Mouse (Mus musculus) adrenal gland, adult 18-20 months (tissue): ENCODE data around the gene Rassf1. TPM values are rescaled to one million over a fixed set of nuclear protein-coding genes. Genes with fewer than 3 reads are reported as not detected.

Source experiments
- DNase-seq, 2 experiments: peaks; one replicate each; pipeline ENCODE4 v3.0.0; 2021 to 2022; ENCODE audit warnings: low spot score in 2 of 2
- total RNA-seq, 2 experiments: library from RNA; stranded (reverse); gene quantifications; 1 replicate in 1 of 2; 2 replicates in 1 of 2; pipeline ENCODE4 v1.2.3; 2021

Rassf1 gene
- total RNA-seq, 2 experiments from 2014 or later = 16.4 to 24.2 TPM

- no peak for DNase-seq
Measured at GRCm38 (mm10) chr9:107578587-107578986, 27.2 kb downstream of the Rassf1 start, which contains the start of gene Naa80. Gene Naa80 (plus strand): TSS chr9:107578887.

- no peak for DNase-seq
Measured at GRCm38 (mm10) chr9:107579023-107579900, 27.9 kb downstream of the Rassf1 start.

GRCm38 (mm10) chr9:107580501-107581317 is 29.4 kb downstream of the Rassf1 start, which contains the start of gene Hyal3:
Gene Hyal3 (plus strand): TSS chr9:107580818.
- peak; percentile 76 to 80 for DNase-seq

- no peak for DNase-seq
Measured at GRCm38 (mm10) chr9:107581584-107581983, 30.2 kb downstream of the Rassf1 start.

- DNase-seq = no peak
Measured at GRCm38 (mm10) chr9:107582509-107583062, 31.2 kb downstream of the Rassf1 start.

- DNase-seq = no peak
Measured at GRCm38 (mm10) chr9:107583174-107583573, 31.8 kb downstream of the Rassf1 start.

- no peak for DNase-seq
Measured at GRCm38 (mm10) chr9:107586504-107586903, 35.1 kb downstream of the Rassf1 start.

GRCm38 (mm10) chr9:107586974-107587832 is 35.8 kb downstream of the Rassf1 start, which contains the start of gene Ifrd2:
Gene Ifrd2 (plus strand): TSS chr9:107587642.
- peak; percentile 86 for DNase-seq

GRCm38 (mm10) chr9:107587833-107588639 is 36.7 kb downstream of the Rassf1 start:
- DNase-seq = no peak

GRCm38 (mm10) chr9:107590058-107590772 is 38.9 kb downstream of the Rassf1 start:
- DNase-seq = no peak

GRCm38 (mm10) chr9:107590773-107591060 is 39.4 kb downstream of the Rassf1 start:
- DNase-seq = no peak

- DNase-seq = no peak
Measured at GRCm38 (mm10) chr9:107593101-107593976, 42.0 kb downstream of the Rassf1 start.

GRCm38 (mm10) chr9:107594281-107595062 is 43.1 kb downstream of the Rassf1 start:
- DNase-seq = no peak

- DNase-seq = no peak
Measured at GRCm38 (mm10) chr9:107596619-107597569, 45.5 kb downstream of the Rassf1 start.

- DNase-seq = no peak
Measured at GRCm38 (mm10) chr9:107598385-107598784, 47.0 kb downstream of the Rassf1 start.

- no peak for DNase-seq
Measured at GRCm38 (mm10) chr9:107599433-107599832, 48.1 kb downstream of the Rassf1 start.
